Mouse (Mus musculus) liver, adult 2 months (tissue): ENCODE measurements around the gene Rab11fip4.

Experiments
- CTCF ChIP-seq: fragments of 200-500 bp; IDR thresholded peaks from 2 replicates; pipeline ENCODE4 v1.5.1; 2011; ENCODE audit warnings: low read depth, low read length, control low read depth
- POLR2A ChIP-seq: fragments of 200-500 bp; IDR thresholded peaks from 2 replicates; pipeline ENCODE4 v1.6.1; 2011; ENCODE audit warnings: low read length, control low read depth; ENCODE audit not compliant: insufficient read depth; ENCODE audit errors: extremely low read depth

DNA sequence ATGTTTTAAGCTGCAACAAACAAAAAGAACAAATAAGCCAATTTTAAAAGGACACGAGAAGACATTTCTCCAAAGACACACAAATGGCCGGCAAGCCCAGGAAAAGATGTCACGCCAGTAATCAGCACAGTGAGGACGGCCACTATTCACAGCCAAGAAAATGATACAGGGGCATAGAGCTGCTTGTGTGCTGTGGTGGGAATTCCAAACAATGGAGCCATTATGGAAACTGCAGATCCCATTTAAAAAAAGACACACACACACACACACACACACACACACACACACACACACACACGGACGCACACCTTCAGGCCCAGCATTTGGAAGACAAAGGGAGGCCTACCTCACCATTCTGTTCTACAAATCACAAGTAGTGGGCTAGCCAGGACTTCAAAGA is 111.1 kb downstream of the Rab11fip4 start:
- TF ChIP-seq CTCF: no peak
- no peak for TF ChIP-seq POLR2A
